Mouse (Mus musculus) heart, postnatal 10 days (tissue): Measurements from ENCODE around the gene Plcd3. TPM values are rescaled to one million over a fixed set of nuclear protein-coding genes. Genes with fewer than 3 reads are reported as not detected.

Experiments
- DNase-seq, 2 experiments: peaks; one replicate each; pipeline ENCODE4 v3.0.0; 2021
- intact Hi-C: fragments of 180-260 bp; cut with DNase I; formaldehyde crosslinking; loops from one replicate; pipeline ENCODE4 v1.15.1; 2025
- total RNA-seq, 2 experiments: library from RNA; stranded (reverse); gene quantifications; 2 replicates each; pipeline ENCODE4 v1.2.3; 2021

Gene Plcd3
- total RNA-seq, 2 experiments from 2014 or later: 26.7 to 27.7 TPM

GRCm38 (mm10) chr11:103100361-103100760 is 1.1 kb downstream of the Plcd3 start:
- DNase-seq: peak in 1 of 2 experiments; percentile 16
- intact Hi-C loops: loop anchor here (5.0 kb wide), 1 partner anchor 227 kb away; no protein-coding TSS in a partner anchor

DNA sequence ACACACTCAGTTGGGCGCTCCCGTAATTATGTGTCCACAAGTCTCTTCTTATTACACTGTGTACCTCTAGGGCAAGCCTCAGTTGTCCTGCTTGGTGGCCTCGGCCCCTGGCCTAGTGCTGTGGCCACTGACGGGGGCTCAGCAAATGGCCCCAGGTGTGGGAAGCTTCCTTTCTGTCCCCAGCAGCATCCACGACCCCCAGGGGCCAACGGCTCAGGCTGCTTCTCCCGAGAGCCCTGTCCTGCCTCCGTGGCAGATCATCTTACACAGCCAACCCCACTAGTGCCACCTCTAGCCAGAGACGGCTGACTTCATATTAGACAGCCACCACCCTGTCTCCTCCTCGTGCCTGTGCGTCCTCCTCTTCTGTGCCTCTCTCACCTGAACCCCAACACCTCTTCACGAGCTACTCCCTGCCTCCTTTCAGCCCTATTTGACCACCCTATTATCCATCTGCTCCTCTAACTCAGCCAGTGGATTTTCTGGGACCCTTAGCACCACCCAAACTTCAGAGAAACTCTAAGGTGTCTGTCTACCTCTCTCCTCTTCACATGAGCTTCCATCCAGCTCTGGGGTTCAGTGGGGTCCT is 2.0 kb downstream of the Plcd3 start:
- peak in 1 of 2 experiments; percentile 7 for DNase-seq
- intact Hi-C loops: no loop called here

GRCm38 (mm10) chr11:103098531-103099190 is 2.8 kb downstream of the Plcd3 start:
- DNase-seq: peak; percentile 68 to 79
- intact Hi-C loops: no loop called here

DNA sequence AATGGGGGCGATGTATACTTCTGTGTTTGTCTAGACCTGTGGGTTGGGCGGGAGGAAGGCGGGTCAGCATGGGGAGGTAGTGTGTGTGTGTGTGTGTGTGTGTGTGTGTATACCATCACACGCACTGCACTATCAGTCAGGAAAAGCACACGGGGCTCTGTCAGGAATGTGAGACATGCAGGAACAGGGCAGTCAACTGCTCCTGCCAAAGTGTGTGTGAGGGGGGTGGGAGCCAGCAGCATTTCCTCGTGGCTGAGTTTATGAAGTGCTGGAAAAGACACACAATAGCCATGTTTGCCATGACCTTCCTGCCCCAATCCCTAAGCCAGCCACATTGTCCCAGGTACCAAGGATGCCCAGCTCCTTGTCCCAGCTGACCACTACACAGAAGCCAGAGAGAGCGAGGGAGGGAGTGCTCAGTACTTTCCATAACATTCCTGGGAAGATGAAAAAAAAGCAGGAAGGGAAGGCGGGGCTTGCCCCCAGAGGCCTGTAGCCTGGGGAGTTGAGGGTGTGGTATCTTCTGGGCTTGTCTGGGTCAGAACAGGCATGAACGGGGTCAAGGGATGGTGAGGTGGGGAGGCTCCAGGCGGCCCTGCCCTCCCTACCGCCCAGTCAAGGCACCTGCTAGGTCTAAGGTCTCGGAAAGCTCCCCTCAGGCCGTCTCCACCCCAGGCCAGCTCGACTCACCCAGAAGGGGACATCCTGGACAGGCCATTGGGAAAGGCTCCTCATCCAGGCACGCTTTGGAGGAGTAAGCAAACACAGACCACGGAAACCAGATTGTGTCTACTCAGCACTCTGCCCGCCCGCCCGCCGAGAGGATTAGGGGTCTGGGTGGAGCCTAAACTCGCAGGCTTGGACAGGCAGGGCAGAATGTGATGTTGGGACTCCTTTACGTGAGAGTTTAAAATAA is 4.2 kb downstream of the Plcd3 start:
- intact Hi-C loops: no loop called here
- peak; percentile 76 for DNase-seq

GRCm38 (mm10) chr11:103095801-103096200 is 5.7 kb downstream of the Plcd3 start:
- intact Hi-C loops: no loop called here
- peak in 1 of 2 experiments; percentile 61 for DNase-seq

DNA sequence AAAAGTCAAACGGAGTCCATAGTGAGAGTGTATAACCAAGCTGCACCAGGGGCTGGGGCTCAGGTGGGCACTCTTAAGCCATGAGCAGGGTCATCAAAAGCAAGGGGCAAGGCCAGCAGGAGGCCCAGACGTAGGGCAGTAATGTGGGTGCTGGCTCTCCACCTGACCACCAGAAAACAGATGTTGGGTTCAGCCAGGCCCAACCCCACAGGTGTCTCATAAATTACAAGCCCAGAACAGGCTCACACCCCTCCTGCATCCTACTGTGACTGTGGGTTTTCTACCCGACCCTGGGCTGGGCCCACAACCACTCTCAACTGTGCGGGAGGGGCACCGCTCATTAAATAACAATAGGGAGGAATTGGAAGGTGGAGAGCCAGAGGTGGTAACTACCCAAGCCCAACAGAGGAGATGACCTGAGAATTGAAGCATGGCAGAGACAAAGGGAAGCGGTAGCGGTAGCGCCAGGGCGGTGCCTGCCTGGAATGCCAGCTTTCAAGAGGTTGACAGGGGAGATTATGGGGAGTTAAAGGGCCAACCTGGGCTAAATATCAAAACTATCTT is 6.3 kb downstream of the Plcd3 start:
- DNase-seq: no peak
- intact Hi-C loops: no loop called here

DNA sequence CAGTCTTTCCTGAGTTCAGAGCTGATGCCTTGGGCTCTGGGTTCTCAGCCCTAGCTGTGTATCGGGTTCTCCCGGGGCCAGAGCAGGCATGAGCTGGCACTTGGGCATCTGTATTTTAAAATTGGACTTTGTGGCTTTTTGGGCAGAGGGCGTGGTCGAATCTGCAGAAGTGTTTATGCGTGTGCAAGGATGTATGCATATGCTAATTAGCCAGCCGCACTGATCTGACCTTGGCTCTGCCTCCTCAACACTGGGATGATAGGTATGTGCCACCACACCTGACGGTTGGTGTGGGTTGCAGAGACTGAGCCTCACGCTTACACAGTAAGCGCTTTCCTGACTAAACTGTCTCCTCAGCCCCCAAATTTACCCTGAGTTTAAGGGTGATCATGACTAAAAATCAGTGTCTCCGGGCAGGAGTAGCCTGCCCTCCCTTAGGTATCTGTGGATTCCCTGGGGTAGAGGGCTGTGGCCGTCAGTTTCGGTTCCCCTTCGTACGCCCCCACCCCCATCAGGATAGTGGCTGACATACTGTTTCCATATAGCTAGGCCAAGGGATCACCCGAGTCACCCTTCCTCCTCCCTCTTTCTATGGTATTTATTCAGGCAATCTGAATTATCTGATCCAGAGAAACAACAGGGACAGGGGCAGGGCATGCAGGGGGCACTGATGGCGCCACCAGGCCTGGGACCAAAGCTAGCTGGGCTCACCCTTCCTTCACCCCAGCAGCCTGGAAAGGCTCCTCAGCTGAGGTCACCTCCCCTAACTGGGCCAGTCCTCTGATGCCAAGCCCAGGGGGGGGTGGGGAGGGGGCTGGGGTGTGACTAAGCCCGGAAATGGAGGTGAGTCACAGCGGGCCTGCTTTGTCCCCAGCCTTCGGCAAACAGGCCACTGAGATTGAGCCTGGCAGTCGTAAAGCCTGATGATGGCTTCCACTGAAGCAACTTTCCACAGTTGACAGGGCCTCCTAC is 7.3 kb downstream of the Plcd3 start:
- DNase-seq: peak; percentile 70 to 73
- intact Hi-C loops: no loop called here

GRCm38 (mm10) chr11:103093306-103093705 is 8.2 kb downstream of the Plcd3 start:
- intact Hi-C loops: no loop called here
- no peak for DNase-seq

GRCm38 (mm10) chr11:103081631-103082030 is 19.8 kb downstream of the Plcd3 start:
- intact Hi-C loops: no loop called here
- no peak for DNase-seq

DNA sequence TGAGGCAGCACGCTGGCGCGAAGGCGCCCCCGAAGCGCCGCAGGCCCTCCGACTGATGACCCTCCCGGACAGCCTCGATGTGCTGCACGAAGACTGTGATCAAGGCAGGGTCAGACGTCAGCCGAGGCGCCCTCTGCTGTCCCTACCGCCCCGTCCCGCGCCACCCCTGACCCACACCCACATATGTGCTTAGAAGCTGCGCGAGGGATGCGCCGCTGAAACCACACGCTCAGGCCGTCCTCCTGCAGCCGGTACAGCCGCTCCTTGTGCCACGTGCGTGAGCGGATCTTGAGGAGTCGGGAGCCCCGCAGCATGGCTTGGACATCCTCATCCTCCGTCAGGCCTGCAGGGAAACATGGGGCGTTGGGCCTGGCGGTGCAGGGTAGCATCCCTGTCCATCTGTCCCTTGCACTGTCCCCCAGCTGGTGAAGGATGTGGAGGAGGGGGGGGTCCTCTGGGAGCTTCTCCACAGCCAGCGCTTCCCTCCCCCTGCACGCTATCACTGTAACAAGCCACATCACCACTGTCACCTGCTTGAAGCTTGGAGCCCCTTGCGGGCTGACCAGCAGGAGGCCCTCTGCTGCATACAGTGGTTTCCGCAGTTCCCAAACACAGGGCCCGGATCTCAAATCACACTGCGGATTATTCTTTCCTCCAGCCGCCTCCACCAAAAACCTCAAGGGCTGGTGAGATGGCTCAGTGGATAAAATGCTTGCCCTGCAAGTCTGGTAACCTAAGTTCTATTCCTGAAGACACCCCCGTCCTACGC is 21.0 kb downstream of the Plcd3 start:
- intact Hi-C loops: no loop called here
- no peak for DNase-seq

GRCm38 (mm10) chr11:103078131-103078530 is 23.3 kb downstream of the Plcd3 start:
- intact Hi-C loops: no loop called here
- DNase-seq: no peak

DNA sequence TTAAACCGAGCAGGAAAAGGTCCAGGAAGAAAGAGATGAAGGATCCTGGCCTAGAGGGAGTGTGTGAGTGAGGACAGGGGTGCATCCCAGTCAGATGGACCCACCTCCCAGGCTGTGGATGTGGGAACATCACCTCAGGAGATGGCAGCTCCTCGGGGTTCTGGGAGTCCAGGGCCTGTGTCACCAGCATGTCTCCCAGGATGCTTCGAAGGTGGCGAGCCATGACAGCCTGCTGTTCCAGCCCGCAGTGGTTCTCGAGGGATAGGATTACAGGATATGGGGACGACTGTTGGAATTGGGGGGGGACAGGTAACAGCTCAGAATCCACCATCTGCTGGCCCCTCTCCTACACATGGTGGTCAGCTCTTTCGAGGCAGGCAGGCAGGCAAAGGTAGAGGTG is 24.9 kb downstream of the Plcd3 start:
- intact Hi-C loops: no loop called here
- no peak for DNase-seq

DNA sequence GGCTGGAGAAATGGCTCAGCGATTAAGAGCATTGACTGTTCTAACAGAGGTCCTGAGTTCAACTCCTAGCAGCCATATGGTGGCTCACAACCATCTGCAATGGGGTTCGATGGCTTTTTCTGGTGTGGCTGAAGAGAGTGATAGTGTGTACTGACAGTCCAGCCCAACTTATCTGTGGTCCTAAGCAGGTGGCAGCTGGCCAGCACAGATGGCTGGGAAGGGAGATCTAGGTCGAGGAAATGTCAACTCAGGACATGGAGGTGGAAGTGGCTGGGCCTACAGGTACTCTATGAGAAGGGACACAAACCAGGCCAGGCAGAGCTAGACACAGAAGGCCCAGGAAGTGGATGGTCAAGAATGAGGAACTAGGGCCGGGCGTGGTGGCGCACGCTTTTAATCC is 25.4 kb downstream of the Plcd3 start:
- peak; percentile 68 to 77 for DNase-seq
- intact Hi-C loops: no loop called here

GRCm38 (mm10) chr11:103074796-103075323 is 26.6 kb downstream of the Plcd3 start:
- no peak for DNase-seq
- intact Hi-C loops: no loop called here

DNA sequence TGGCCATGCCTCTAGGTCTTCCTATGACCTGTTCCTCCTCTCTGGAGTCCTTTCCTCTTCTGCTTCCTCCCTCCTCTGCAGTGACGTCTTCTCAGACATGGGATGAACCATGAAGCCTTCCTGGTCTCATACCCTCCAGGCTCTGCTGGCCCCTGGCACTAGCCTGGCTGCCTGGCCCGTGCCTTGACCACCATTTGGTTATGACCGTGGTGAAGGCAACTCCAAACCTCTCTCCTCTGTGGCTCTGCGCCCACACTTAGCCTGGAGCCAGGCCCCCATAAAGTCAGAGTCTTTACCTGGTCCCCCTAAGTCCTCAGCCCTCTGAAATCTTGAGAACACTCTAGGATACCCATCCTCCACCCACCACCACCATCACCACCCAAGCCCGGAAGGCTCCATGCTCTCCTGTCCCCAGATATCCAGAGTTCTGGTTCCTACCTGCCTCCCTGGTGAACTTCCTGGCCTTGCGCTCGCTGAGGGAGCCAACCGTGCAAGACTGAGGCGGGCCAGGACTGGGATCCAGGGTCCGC is 27.3 kb downstream of the Plcd3 start:
- DNase-seq: no peak
- intact Hi-C loops: no loop called here

- DNase-seq: no peak
- intact Hi-C loops: no loop called here
These were observed 27.8 kb downstream of the Plcd3 start for GRCm38 (mm10) chr11:103073671-103074070.

DNA sequence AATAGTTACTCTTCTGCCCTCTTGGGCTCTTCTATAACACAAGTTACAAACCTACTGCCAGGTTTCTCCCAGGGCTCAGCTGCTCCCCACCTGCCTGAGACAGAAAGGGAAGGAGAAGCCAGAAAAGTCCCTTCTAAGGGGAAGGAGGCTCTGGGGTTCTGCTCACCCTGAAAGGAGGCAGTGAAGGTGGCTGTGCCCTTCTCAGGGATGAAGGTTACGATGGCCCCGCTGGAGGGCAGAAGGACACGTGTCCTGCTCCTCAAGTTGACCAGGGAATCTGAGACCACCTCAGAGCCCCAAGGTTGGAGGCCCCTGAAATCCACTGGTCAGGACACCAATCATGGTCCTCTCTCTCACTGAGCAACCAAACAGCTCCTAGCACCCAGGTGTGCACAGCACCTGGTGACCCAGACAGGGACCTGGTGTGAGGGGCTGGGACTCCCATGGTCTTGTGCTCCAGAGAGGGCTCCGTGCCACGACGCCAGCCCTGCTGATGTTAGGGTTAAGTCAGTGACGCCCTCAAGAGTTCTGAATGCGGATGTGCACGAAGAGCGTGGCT is 31.1 kb downstream of the Plcd3 start:
- DNase-seq: no peak
- intact Hi-C loops: no loop called here

GRCm38 (mm10) chr11:103069731-103070130 is 31.7 kb downstream of the Plcd3 start:
- intact Hi-C loops: no loop called here
- no peak for DNase-seq
